Mouse (Mus musculus): ENCODE data around the gene Sel1l3.

DNA sequence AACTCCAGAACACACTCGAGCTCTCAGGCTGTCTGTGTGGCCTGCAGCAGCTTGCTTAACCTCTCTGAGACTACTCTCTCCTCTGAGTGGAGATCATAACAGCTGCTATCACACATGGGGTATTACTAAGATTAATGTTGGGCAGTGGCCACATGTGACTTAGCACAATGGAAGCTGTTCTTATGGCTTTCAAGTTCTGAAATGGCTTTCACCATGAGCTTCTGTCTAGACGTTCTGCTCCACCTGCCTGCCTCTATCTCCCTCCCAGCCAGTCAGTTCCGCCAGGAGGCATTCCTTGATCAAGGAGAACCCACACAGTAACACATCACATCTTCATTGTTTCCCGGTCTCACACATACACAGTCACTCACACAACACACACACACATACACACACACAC is 3.2 kb downstream of the Sel1l3 start:
- TF ChIP-seq POLR2AphosphoS2 (IDR thresholded peaks at IDR 0.05; ENCODE audit: insufficient read length, low read depth) (no peak), E2F4 (IDR thresholded peaks at IDR 0.05; ENCODE audit: insufficient read depth) (no peak), MAX (IDR thresholded peaks at IDR 0.05; ENCODE audit: low read depth) (no peak)

All from myocyte (in vitro differentiated cells).